Mouse (Mus musculus) intestine, postnatal 0 days (tissue): ENCODE measurements at regions not wholly inside any gene's neighbourhood (a gene's known extent, or its start where the extent isn't known, plus 50 kb on each side); places are given as distances from the start of the nearest gene placed in this dataset.
"Not testable (repeated sequence)": the region's sequence is repeated elsewhere in the genome, so short reads cannot be mapped to it uniquely, and the experiment has no call there.

Source experiments
- ATAC-seq: fragments of 200-750 bp; cut with Nextera tagmentation; 2 replicates; pipeline ENCODE4 v1.8.0; 2017; ENCODE audit warnings: mild to moderate bottlenecking, moderate TSS enrichment, moderate library complexity
- H3K27ac ChIP-seq: fragments of 300-500 bp; sonication (generic); 2 replicates; pipeline ENCODE4 v1.5.1; 2014; ENCODE audit warnings: mild to moderate bottlenecking, low read depth, low read length, moderate library complexity
- H3K27me3 ChIP-seq: fragments of 300-500 bp; sonication (generic); replicated peaks from 2 replicates; pipeline ENCODE4 v1.6.1; 2014; ENCODE audit warnings: low read length, mixed read lengths; ENCODE audit not compliant: control insufficient read depth, insufficient read depth
- H3K36me3 ChIP-seq: fragments of 300-500 bp; sonication (generic); 2 replicates; pipeline ENCODE4 v1.6.1; 2014; ENCODE audit warnings: mild to moderate bottlenecking, moderate library complexity; ENCODE audit not compliant: control insufficient read depth, insufficient read depth
- H3K4me1 ChIP-seq: fragments of 300-500 bp; sonication (generic); replicated peaks from 2 replicates; pipeline ENCODE4 v1.6.1; 2014; ENCODE audit warnings: antibody characterized with exemption, low read length, mixed read lengths; ENCODE audit not compliant: control insufficient read depth, insufficient read depth
- H3K4me2 ChIP-seq: fragments of 300-500 bp; sonication (generic); replicated peaks from 2 replicates; pipeline ENCODE4 v1.6.1; 2014; ENCODE audit warnings: low read depth, mild to moderate bottlenecking, moderate library complexity
- H3K4me3 ChIP-seq: fragments of 300-500 bp; sonication (generic); 2 replicates; pipeline ENCODE4 v1.5.1; 2014; ENCODE audit warnings: low read depth, low read length
- H3K9ac ChIP-seq: fragments of 300-500 bp; sonication (generic); 2 replicates; pipeline ENCODE4 v1.6.1; 2014; ENCODE audit warnings: mild to moderate bottlenecking, low read depth, low read length
- H3K9me3 ChIP-seq: fragments of 300-500 bp; sonication (generic); 2 replicates; pipeline ENCODE4 v1.6.1; 2016; ENCODE audit warnings: mixed run types; ENCODE audit not compliant: control insufficient read depth
- CTCF ChIP-seq: sonication (generic); IDR thresholded peaks from 2 replicates; pipeline ENCODE4 v1.5.1; 2016; ENCODE audit warnings: low read depth, mild to moderate bottlenecking, control low read depth, antibody characterized with exemption, moderate library complexity
- WGBS: fragments of 180-500 bp; shearing (Covaris S2); extraction: QIAGEN DNeasy Blood & Tissue Kit; methylation state at CpG from one replicate; pipeline ENCODE4 v1.1.7; 2014; 5-methylcytosine and 5-hydroxymethylcytosine counted together

- H3K9me3 ChIP-seq, H3K27ac ChIP-seq, H3K27me3 ChIP-seq, ATAC-seq, H3K4me1 ChIP-seq, H3K36me3 ChIP-seq, H3K4me2 ChIP-seq, H3K9ac ChIP-seq, H3K4me3 ChIP-seq: not testable (repeated sequence)
- WGBS: 82% methylated on average over 8 of the region's 8 CpGs
- peak; percentile 41 for TF ChIP-seq CTCF
Measured at GRCm38 (mm10) chr7:111858291-111858690, 78.5 kb upstream of the Galnt18 start.

- Histone ChIP-seq H3K9me3 (no peaks in the 10 kb centered on the region), H3K36me3 (no peaks in the 10 kb centered on the region; the same call in 1 of the 2 replicates), H3K27ac (no peak overlapping the region), H3K9ac (no peak overlapping the region), H3K4me2 (no peak overlapping the region), H3K27me3 (no peaks in the 10 kb centered on the region), H3K4me3 (no peak overlapping the region), H3K4me1 (no peaks in the 10 kb centered on the region)
- no peak for TF ChIP-seq CTCF
- no peak for ATAC-seq
- 64% methylated on average over 5 of the region's 5 CpGs for WGBS
Measured at GRCm38 (mm10) chr7:111856977-111857376, 77.2 kb upstream of the Galnt18 start.

GRCm38 (mm10) chr7:111855309-111855708 is 75.5 kb upstream of the Galnt18 start:
- H3K9ac ChIP-seq: no peak overlapping the region
- no peaks in the 10 kb centered on the region for H3K9me3 ChIP-seq
- H3K4me2 ChIP-seq: no peak overlapping the region
- TF ChIP-seq CTCF: no peak
- no peaks in the 10 kb centered on the region; the same call in 1 of the 2 replicates for H3K36me3 ChIP-seq
- WGBS: 70% methylated on average over 3 of the region's 3 CpGs
- H3K27me3 ChIP-seq: no peaks in the 10 kb centered on the region
- ATAC-seq: no peak
- H3K4me3 ChIP-seq: no peak overlapping the region
- H3K27ac ChIP-seq: no peak overlapping the region
- no peaks in the 10 kb centered on the region for H3K4me1 ChIP-seq

DNA sequence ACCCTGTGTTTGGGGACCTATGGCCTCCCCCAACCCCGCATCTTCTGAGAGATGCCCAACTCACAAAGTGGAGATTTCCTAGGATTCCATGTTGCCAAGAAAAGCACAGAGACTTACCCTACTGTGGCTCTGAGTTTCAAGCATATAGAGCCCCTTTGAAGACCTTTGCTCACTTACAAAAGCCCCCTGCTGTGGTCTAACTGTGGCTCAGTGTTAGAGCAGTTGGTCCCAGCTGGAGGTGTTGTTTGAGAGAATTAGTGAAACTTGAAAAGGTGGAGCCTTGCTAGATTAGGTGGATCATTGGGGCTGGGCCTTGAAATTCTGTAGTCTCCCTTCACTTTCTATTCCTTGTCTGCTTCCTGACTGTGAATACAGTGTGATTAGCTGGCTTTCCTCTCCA is 66.6 kb upstream of the Galnt18 start:
- H3K9me3 ChIP-seq: no peaks in the 10 kb centered on the region
- no peak for TF ChIP-seq CTCF
- 54% methylated on average over 1 of the region's 1 CpGs for WGBS
- H3K4me3 ChIP-seq: no peak overlapping the region
- no peak overlapping the region for H3K9ac ChIP-seq
- H3K4me1 ChIP-seq: no peaks in the 10 kb centered on the region
- no peak for ATAC-seq
- no peaks in the 10 kb centered on the region for H3K36me3 ChIP-seq
- no peak overlapping the region for H3K27ac ChIP-seq
- H3K4me2 ChIP-seq: no peak overlapping the region
- H3K27me3 ChIP-seq: no peaks in the 10 kb centered on the region

DNA sequence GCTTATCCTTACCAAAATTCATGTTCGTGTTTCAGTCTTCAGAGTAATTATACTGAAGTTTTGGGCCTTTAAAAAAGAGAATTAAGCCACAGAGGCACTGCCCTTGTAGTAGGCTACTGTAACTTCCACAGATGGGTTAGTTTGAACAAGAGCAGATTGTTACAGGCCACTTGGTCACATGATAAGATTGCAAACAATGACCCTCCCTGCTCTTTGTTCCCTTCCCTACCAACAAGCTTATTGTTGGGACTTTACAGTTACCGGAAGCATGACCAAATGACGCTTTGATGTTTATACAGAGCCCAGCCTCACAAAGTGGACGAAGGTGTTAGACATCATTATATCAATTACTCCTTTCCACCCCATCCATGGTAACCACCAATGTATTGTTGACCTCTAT is 63.9 kb upstream of the Galnt18 start:
- no peak overlapping the region for H3K4me2 ChIP-seq
- no peak overlapping the region for H3K27ac ChIP-seq
- TF ChIP-seq CTCF: no peak
- H3K36me3 ChIP-seq: no peaks in the 10 kb centered on the region
- no peaks in the 10 kb centered on the region for H3K4me1 ChIP-seq
- 75% methylated on average over 4 of the region's 4 CpGs for WGBS
- no peaks in the 10 kb centered on the region for H3K9me3 ChIP-seq
- no peak for ATAC-seq
- no peak overlapping the region for H3K9ac ChIP-seq
- H3K27me3 ChIP-seq: no peaks in the 10 kb centered on the region
- no peak overlapping the region for H3K4me3 ChIP-seq

DNA sequence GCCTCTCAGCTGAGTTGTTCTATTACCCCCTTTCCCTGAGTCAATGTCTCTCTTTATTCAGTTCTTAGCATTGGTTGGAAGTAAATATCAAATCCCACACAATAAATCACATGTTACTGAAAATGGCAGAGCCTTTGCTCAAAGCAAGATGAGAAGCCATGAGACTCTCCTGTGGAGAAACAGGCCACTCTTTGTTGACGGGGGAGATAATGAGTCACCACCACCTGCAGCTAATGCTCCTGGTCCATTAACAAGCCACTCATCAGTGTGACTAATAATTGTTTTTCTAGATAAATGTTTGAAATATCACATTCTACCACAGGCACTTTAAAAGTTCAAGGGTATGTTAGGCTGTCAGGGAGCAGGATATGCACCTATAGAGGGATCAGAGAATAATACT is 61.0 kb upstream of the Galnt18 start:
- Histone ChIP-seq H3K4me2 (no peak overlapping the region), H3K9ac (no peak overlapping the region), H3K36me3 (no peaks in the 10 kb centered on the region), H3K27ac (no peak overlapping the region), H3K27me3 (no peaks in the 10 kb centered on the region), H3K9me3 (no peaks in the 10 kb centered on the region), H3K4me3 (no peak overlapping the region), H3K4me1 (no peaks in the 10 kb centered on the region)
- TF ChIP-seq CTCF: no peak
- ATAC-seq: no peak
- 91% methylated on average over 1 of the region's 1 CpGs for WGBS

DNA sequence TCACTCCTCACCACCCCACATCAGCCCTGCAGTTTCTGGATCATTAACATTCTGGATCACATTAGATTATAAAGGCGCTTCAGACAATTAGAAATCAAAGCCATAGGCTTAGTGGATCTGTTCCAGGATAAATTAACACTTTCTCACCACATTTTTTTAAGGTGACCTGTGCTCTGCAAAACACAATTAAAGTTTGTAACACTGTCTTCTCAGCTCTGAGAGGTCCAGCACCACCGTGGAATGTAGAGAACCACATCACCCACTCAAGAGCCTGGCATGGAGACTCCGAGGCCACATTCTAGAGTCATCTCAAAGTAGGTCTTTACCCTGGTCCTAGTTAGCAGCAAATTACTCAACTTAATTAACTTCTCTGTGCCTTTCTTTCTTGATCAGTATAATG is 58.4 kb upstream of the Galnt18 start:
- 85% methylated on average over 3 of the region's 3 CpGs for WGBS
- H3K9ac ChIP-seq: no peak overlapping the region
- no peak overlapping the region for H3K4me2 ChIP-seq
- no peaks in the 10 kb centered on the region for H3K36me3 ChIP-seq
- TF ChIP-seq CTCF: no peak
- no peaks in the 10 kb centered on the region for H3K4me1 ChIP-seq
- H3K27ac ChIP-seq: no peak overlapping the region
- H3K27me3 ChIP-seq: no peaks in the 10 kb centered on the region
- no peaks in the 10 kb centered on the region for H3K9me3 ChIP-seq
- no peak overlapping the region for H3K4me3 ChIP-seq
- ATAC-seq: no peak

DNA sequence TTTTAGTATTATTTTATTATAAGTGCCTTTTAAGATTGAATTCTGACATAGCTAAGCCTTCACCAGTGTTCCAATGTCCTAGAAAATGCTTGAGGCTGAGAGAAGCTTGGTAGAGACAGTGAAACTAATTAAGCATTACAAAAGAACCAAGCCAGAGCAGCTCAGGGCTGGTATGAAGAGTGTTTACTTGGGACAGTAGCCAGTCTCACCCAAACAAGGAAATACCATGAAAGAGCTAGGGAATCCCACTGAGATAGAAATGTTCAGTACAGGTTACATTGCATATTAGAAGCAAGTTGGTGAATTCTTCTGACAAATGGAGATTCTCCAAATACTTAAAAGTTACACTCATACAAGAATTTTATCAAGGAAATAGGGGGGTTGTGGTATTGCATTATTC is 54.6 kb upstream of the Galnt18 start:
- H3K4me3 ChIP-seq: not testable (repeated sequence)

More for the DNA sequence above, 54.6 kb upstream of the Galnt18 start:
- not testable (repeated sequence) for H3K4me2 ChIP-seq, H3K4me1 ChIP-seq, H3K9ac ChIP-seq, H3K9me3 ChIP-seq, H3K36me3 ChIP-seq, ATAC-seq, H3K27me3 ChIP-seq, H3K27ac ChIP-seq
